Mouse (Mus musculus): Measurements from ENCODE around the gene Tmem92. TPM values are rescaled to one million over a fixed set of nuclear protein-coding genes. Genes with fewer than 3 reads are reported as not detected.

Gene Tmem92
- polyA plus RNA-seq, 2 experiments: not detected

DNA sequence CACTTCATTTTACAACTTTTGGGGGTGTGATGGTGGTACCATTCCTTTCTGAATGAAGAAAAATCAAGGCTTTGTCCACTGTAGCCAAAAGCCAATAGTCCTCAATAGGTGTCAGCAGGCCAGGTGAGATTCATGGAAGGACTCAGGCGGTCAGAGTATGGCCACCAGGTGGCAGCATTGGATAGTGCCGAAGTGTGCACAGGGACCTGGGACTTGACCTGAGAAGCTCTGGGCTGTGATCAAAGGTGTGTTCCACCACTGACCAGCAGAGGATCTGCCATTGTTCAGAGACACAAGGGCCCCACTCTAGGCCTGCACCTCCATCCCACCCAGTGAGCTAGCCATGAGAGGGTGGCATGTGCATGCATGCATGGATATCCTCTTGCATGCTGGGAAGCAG, 2.7 kb upstream of the Tmem92 start:
- Histone ChIP-seq H3K36me3 (ENCODE audit: control insufficient read depth, insufficient read depth, low read length) (no peaks in the 10 kb centered on the region), H3K4me2 (replicated peaks; ENCODE audit: low read depth, low read length, severe bottlenecking) (no peak overlapping the region), H3K9me3 (ENCODE audit: control insufficient read depth, low read length) (no peaks in the 10 kb centered on the region), H3K4me1 (ENCODE audit: control insufficient read depth, insufficient read depth, low read length) (no peaks in the 10 kb centered on the region), H3K9ac (ENCODE audit: low read depth, low read length, severe bottlenecking) (no peak overlapping the region), H3K27me3 (ENCODE audit: control insufficient read depth, insufficient read depth, low read length) (no peaks in the 10 kb centered on the region), H3K4me3 (replicated peaks; ENCODE audit: low read length) (no peak overlapping the region), H3K27ac (replicated peaks; ENCODE audit: low read depth, low read length) (no peak overlapping the region)
- DNase-seq (ENCODE audit: low spot score) (peak; percentile 55), ATAC-seq (ENCODE audit: low FRiP score, low read depth) (no peak)
- TF ChIP-seq POLR2A (IDR thresholded peaks at IDR 0.05; ENCODE audit: borderline replicate concordance, extremely low read depth, insufficient read depth, insufficient read length): no peak
- WGBS: 5% methylated on average over 2 of the region's 2 CpGs

DNA sequence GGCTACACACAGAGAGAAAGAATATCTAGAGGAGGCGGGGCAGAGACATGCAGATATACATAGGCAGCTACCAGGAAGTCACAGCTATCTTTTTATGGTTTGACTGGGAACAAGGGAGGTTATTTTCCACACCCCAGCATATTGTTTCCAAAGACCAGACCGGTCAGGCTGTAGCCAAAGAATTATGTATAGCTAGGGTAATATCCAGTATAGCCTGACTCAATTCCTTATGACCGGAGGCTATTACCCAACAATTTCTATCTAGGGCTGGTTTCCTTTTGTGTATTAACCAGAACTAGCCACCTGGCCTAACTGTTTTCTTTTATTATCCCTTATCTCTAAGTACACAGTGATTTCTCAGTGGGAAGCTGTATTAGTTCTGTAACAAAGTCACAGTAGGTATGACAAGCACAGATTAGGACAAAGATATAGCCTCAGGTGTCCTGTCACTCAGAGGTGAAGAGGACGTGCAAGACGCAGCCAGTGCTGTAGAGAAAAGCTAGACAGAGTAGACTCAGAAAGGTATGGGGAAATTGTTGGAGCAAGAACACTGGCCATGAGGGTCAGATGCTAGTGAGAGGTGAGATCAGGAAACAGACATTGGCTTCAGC, 7.5 kb downstream of the Tmem92 start:
- WGBS: 83% methylated on average over 5 of the region's 5 CpGs
- no peak overlapping the region for H3K9ac ChIP-seq (ENCODE audit: low read depth, low read length, severe bottlenecking)
- H3K9me3 ChIP-seq (ENCODE audit: control insufficient read depth, low read length): no peaks in the 10 kb centered on the region
- H3K27me3 ChIP-seq (ENCODE audit: control insufficient read depth, insufficient read depth, low read length): no peaks in the 10 kb centered on the region
- H3K4me3 ChIP-seq (replicated peaks; ENCODE audit: low read length): no peak overlapping the region
- ATAC-seq (ENCODE audit: low FRiP score, low read depth) (no peak), DNase-seq (ENCODE audit: low spot score) (no peak)
- no peak overlapping the region for H3K4me2 ChIP-seq (replicated peaks; ENCODE audit: low read depth, low read length, severe bottlenecking)
- no peaks in the 10 kb centered on the region for H3K36me3 ChIP-seq (ENCODE audit: control insufficient read depth, insufficient read depth, low read length)
- H3K4me1 ChIP-seq (ENCODE audit: control insufficient read depth, insufficient read depth, low read length): no peaks in the 10 kb centered on the region
- H3K27ac ChIP-seq (replicated peaks; ENCODE audit: low read depth, low read length): no peak overlapping the region
- no peak for TF ChIP-seq POLR2A (IDR thresholded peaks at IDR 0.05; ENCODE audit: borderline replicate concordance, extremely low read depth, insufficient read depth, insufficient read length)

DNA sequence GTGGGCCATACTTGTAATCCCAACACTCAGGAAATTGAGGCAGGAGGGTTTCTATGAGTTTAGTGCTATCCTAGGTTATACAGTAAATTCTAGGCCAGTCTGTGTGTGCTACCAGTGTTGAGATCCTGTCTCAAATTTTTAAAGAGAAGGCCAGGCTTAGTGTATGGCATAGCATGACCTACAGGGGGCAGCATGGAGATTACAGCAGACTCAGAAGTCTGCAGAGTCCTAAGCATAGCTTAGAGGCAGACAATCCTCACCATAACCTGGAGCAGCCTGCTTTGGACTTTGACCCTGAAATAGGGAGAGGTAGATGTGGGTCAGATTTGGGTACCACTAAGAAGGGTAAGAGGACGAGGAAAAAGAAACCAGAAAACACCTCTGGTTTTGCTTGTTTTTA, 8.7 kb downstream of the Tmem92 start:
- no peak for DNase-seq (ENCODE audit: low spot score)
- Histone ChIP-seq H3K9me3 (ENCODE audit: control insufficient read depth, low read length) (no peaks in the 10 kb centered on the region), H3K4me3 (replicated peaks; ENCODE audit: low read length) (no peak overlapping the region), H3K27ac (replicated peaks; ENCODE audit: low read depth, low read length) (no peak overlapping the region), H3K4me2 (replicated peaks; ENCODE audit: low read depth, low read length, severe bottlenecking) (no peak overlapping the region), H3K4me1 (ENCODE audit: control insufficient read depth, insufficient read depth, low read length) (no peaks in the 10 kb centered on the region), H3K9ac (ENCODE audit: low read depth, low read length, severe bottlenecking) (no peak overlapping the region), H3K27me3 (ENCODE audit: control insufficient read depth, insufficient read depth, low read length) (no peaks in the 10 kb centered on the region), H3K36me3 (ENCODE audit: control insufficient read depth, insufficient read depth, low read length) (no peaks in the 10 kb centered on the region)
- WGBS: 71% methylated on average over 1 of the region's 1 CpGs
- no peak for ATAC-seq (ENCODE audit: low FRiP score, low read depth)
- TF ChIP-seq POLR2A (IDR thresholded peaks at IDR 0.05; ENCODE audit: borderline replicate concordance, extremely low read depth, insufficient read depth, insufficient read length): no peak

DNA sequence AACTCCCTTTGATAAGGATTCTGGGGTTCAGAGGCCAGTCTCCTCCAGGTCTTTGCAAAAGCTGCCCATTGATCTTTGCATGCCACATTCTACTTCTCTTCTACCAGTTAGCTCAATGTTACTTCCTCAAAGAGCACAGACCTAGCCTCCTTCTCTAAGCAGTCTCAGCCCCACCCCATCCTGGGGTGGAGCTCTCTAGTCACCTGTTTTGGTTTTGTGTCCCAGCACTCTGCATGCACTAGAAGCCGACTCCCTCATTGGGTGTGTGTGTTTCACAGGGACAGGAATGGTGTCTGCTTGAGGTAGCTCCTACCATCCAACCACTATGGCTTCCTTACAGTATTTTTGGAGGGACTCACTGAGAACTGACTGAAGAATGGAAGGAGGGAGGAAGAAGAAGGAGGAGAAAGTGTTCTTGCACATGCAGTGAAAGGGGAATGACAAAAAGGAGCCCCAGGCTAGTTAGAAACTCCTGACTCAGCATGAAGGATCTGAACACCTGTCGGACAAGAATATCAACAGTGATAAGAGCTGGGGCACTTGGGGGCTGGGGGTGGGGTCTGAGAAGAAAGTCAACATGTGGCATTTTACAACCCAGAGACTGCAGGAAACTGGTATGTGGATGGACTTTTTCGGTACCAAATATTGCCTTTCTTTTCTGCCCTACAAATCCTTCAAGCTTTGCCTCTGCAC, 10.0 kb downstream of the Tmem92 start:
- 63% methylated on average over 3 of the region's 3 CpGs for WGBS
- DNase-seq (ENCODE audit: low spot score) (no peak), ATAC-seq (ENCODE audit: low FRiP score, low read depth) (no peak)
- Histone ChIP-seq H3K36me3 (ENCODE audit: control insufficient read depth, insufficient read depth, low read length) (no peaks in the 10 kb centered on the region), H3K4me1 (ENCODE audit: control insufficient read depth, insufficient read depth, low read length) (no peaks in the 10 kb centered on the region), H3K27ac (replicated peaks; ENCODE audit: low read depth, low read length) (no peak overlapping the region), H3K9ac (ENCODE audit: low read depth, low read length, severe bottlenecking) (no peak overlapping the region), H3K4me2 (replicated peaks; ENCODE audit: low read depth, low read length, severe bottlenecking) (no peak overlapping the region), H3K9me3 (ENCODE audit: control insufficient read depth, low read length) (no peaks in the 10 kb centered on the region), H3K4me3 (replicated peaks; ENCODE audit: low read length) (no peak overlapping the region), H3K27me3 (ENCODE audit: control insufficient read depth, insufficient read depth, low read length) (no peaks in the 10 kb centered on the region)
- TF ChIP-seq POLR2A (IDR thresholded peaks at IDR 0.05; ENCODE audit: borderline replicate concordance, extremely low read depth, insufficient read depth, insufficient read length): no peak

DNA sequence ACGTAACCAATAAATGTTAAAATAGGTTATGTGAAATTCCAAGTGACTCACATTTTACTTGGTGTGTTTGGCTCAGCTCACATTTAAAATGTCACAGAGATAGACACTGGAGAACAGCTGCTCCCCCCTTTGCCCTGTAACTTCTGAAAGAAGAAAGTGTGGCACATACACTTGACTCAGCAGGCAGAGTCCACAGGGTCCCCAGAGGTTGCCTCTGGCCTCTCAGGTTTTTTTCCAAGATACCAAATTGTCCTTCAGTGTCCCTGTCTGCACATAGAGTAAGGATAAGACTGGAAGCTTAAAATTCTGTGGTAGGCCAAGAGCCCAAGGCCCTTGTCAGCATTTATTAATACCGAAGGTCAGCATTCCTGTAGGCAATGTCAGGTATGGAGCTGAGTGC, 15.3 kb downstream of the Tmem92 start:
- Histone ChIP-seq H3K27me3 (ENCODE audit: control insufficient read depth, insufficient read depth, low read length) (no peaks in the 10 kb centered on the region), H3K9ac (ENCODE audit: low read depth, low read length, severe bottlenecking) (no peak overlapping the region), H3K4me3 (replicated peaks; ENCODE audit: low read length) (no peak overlapping the region), H3K9me3 (ENCODE audit: control insufficient read depth, low read length) (no peaks in the 10 kb centered on the region), H3K4me1 (ENCODE audit: control insufficient read depth, insufficient read depth, low read length) (no peaks in the 10 kb centered on the region), H3K4me2 (replicated peaks; ENCODE audit: low read depth, low read length, severe bottlenecking) (no peak overlapping the region), H3K36me3 (ENCODE audit: control insufficient read depth, insufficient read depth, low read length) (no peaks in the 10 kb centered on the region), H3K27ac (replicated peaks; ENCODE audit: low read depth, low read length) (no peak overlapping the region)
- TF ChIP-seq POLR2A (IDR thresholded peaks at IDR 0.05; ENCODE audit: borderline replicate concordance, extremely low read depth, insufficient read depth, insufficient read length): no peak
- DNase-seq (ENCODE audit: low spot score) (no peak), ATAC-seq (ENCODE audit: low FRiP score, low read depth) (no peak)
- WGBS: 91% methylated on average over 2 of the region's 2 CpGs
